Mouse (Mus musculus) ovary, adult 18-20 months (tissue): ENCODE measurements at regions not wholly inside any gene's neighbourhood (a gene's known extent, or its start where the extent isn't known, plus 50 kb on each side); places are given as distances from the start of the nearest gene placed in this dataset.
"Not testable (repeated sequence)": the region's sequence is repeated elsewhere in the genome, so short reads cannot be mapped to it uniquely, and the experiment has no call there.

Experiments used
- DNase-seq: peaks from one replicate; pipeline ENCODE4 v3.0.0; 2022; ENCODE audit warnings: low spot score, mixed read lengths

- not testable (repeated sequence) for DNase-seq
These were observed 544.3 kb downstream of the Dad1 start for GRCm38 (mm10) chr14:53709627-53710026.

GRCm38 (mm10) chr14:53704351-53704750 is 549.6 kb downstream of the Dad1 start:
- DNase-seq: not testable (repeated sequence)

GRCm38 (mm10) chr14:53703593-53703992 is 550.3 kb downstream of the Dad1 start:
- DNase-seq: not testable (repeated sequence)

- DNase-seq: not testable (repeated sequence)
These were observed 569.8 kb downstream of the Dad1 start for GRCm38 (mm10) chr14:53684100-53684499.

GRCm38 (mm10) chr14:53683361-53684015 is 570.4 kb downstream of the Dad1 start:
- not testable (repeated sequence) for DNase-seq

GRCm38 (mm10) chr14:53682679-53683078 is 571.2 kb downstream of the Dad1 start:
- not testable (repeated sequence) for DNase-seq

- not testable (repeated sequence) for DNase-seq
These were observed 572.6 kb downstream of the Dad1 start for GRCm38 (mm10) chr14:53681320-53681719.

- DNase-seq: not testable (repeated sequence)
These were observed 588.2 kb downstream of the Dad1 start for GRCm38 (mm10) chr14:53665681-53666080.

- DNase-seq: not testable (repeated sequence)
These were observed 591.1 kb downstream of the Dad1 start for GRCm38 (mm10) chr14:53662700-53663355.

- not testable (repeated sequence) for DNase-seq
These were observed 599.2 kb downstream of the Dad1 start for GRCm38 (mm10) chr14:53654669-53655068.

- DNase-seq: not testable (repeated sequence)
These were observed 602.8 kb downstream of the Dad1 start for GRCm38 (mm10) chr14:53651061-53651460.

- DNase-seq: not testable (repeated sequence)
These were observed 604.7 kb downstream of the Dad1 start for GRCm38 (mm10) chr14:53649189-53649588.

GRCm38 (mm10) chr14:53640441-53640840 is 613.5 kb downstream of the Dad1 start:
- not testable (repeated sequence) for DNase-seq

- DNase-seq: not testable (repeated sequence)
These were observed 616.2 kb downstream of the Dad1 start for GRCm38 (mm10) chr14:53637664-53638063.

- not testable (repeated sequence) for DNase-seq
These were observed 618.7 kb downstream of the Dad1 start for GRCm38 (mm10) chr14:53635206-53635605.

GRCm38 (mm10) chr14:53634320-53634979 is 619.5 kb downstream of the Dad1 start:
- DNase-seq: not testable (repeated sequence)

GRCm38 (mm10) chr14:53633743-53634142 is 620.2 kb downstream of the Dad1 start:
- DNase-seq: not testable (repeated sequence)

- not testable (repeated sequence) for DNase-seq
These were observed 632.5 kb downstream of the Dad1 start for GRCm38 (mm10) chr14:53621376-53621775.

- DNase-seq: not testable (repeated sequence)
These were observed 637.8 kb downstream of the Dad1 start for GRCm38 (mm10) chr14:53616061-53616460.

- DNase-seq: no peak
These were observed 639.6 kb downstream of the Dad1 start for GRCm38 (mm10) chr14:53614341-53614740.

- not testable (repeated sequence) for DNase-seq
These were observed 654.6 kb downstream of the Dad1 start for GRCm38 (mm10) chr14:53599299-53599698.

- not testable (repeated sequence) for DNase-seq
These were observed 656.6 kb downstream of the Dad1 start for GRCm38 (mm10) chr14:53597287-53597686.

GRCm38 (mm10) chr14:53590601-53591000 is 663.3 kb downstream of the Dad1 start:
- DNase-seq: not testable (repeated sequence)
